Mouse (Mus musculus) spleen, postnatal 0 days (tissue): ENCODE results near the gene H2afb2. TPM values are rescaled to one million over a fixed set of nuclear protein-coding genes. Genes with fewer than 3 reads are reported as not detected.

Source experiments
- polyA plus RNA-seq: library from polyadenylated mRNA; unstranded; fragments of >200 nt; fragmentation: Nextera tagmentation; extraction: Ambion mirVana; gene quantifications from 2 replicates; pipeline ENCODE4 v1.2.1, GENCODE M21; 2015

The H2afb2 gene
- not detected in 2 replicates for polyA plus RNA-seq

GRCm38 (mm10) chrX:116680878-116681277, at the start of gene H2afb2:
TSS of gene H2afb2 (plus strand) at chrX:116681178.

Other genes starting within 250 kb of the H2afb2 start
- not detected in 2 replicates for gene Cpxcr1, start 232.2 kb upstream of the H2afb2 start, polyA plus RNA-seq